Mouse (Mus musculus) kidney, postnatal 0 days (tissue): ENCODE measurements at regions not wholly inside any gene's neighbourhood (a gene's known extent, or its start where the extent isn't known, plus 50 kb on each side); places are given as distances from the start of the nearest gene placed in this dataset.

ENCODE experiments used
- ATAC-seq: fragments of 200-750 bp; cut with Nextera tagmentation; replicated peaks from 2 replicates; pipeline ENCODE4 v1.8.0; 2017; ENCODE audit warnings: low read depth, moderate number of reproducible peaks, moderate TSS enrichment, moderate library complexity; ENCODE audit not compliant: low FRiP score
- DNase-seq: peaks from one replicate; pipeline ENCODE4 v3.0.0-alpha.2; 2016; ENCODE audit warnings: low spot score
- H3K27ac ChIP-seq: fragments of 300-500 bp; sonication (generic); 2 replicates; pipeline ENCODE4 v1.5.1; 2014; ENCODE audit warnings: mild to moderate bottlenecking
- H3K27me3 ChIP-seq: fragments of 300-500 bp; sonication (generic); 2 replicates; pipeline ENCODE4 v1.6.1; 2014; ENCODE audit warnings: low read length, mixed read lengths; ENCODE audit not compliant: insufficient read depth
- H3K36me3 ChIP-seq: fragments of 300-500 bp; sonication (generic); 2 replicates; pipeline ENCODE4 v1.6.1; 2014; ENCODE audit warnings: low read length, mixed read lengths; ENCODE audit not compliant: insufficient read depth
- H3K4me1 ChIP-seq: fragments of 300-500 bp; sonication (generic); replicated peaks from 2 replicates; pipeline ENCODE4 v1.6.1; 2014; ENCODE audit warnings: antibody characterized with exemption, low read length, mixed read lengths; ENCODE audit not compliant: insufficient read depth
- H3K4me2 ChIP-seq: fragments of 300-500 bp; sonication (generic); 2 replicates; pipeline ENCODE4 v1.6.1; 2014; ENCODE audit warnings: mild to moderate bottlenecking, low read length, moderate library complexity, mixed read lengths
- H3K4me3 ChIP-seq: fragments of 300-500 bp; sonication (generic); replicated peaks from 2 replicates; pipeline ENCODE4 v1.5.1; 2014; ENCODE audit warnings: low read depth, low read length
- H3K9ac ChIP-seq: fragments of 300-500 bp; sonication (generic); 2 replicates; pipeline ENCODE4 v1.6.1; 2014; ENCODE audit warnings: low read depth, low read length
- H3K9me3 ChIP-seq: fragments of 300-500 bp; sonication (generic); replicated peaks from 2 replicates; pipeline ENCODE4 v1.6.1; 2016; ENCODE audit warnings: low read length, inconsistent platforms, mixed read lengths
- CTCF ChIP-seq: IDR thresholded peaks from 2 replicates; pipeline ENCODE4 v1.5.1; 2016; ENCODE audit warnings: antibody characterized with exemption, low read depth, mild to moderate bottlenecking, moderate library complexity
- WGBS: fragments of 180-500 bp; shearing (Covaris S2); extraction: QIAGEN DNeasy Blood & Tissue Kit; methylation state at CpG from one replicate; pipeline ENCODE4 v1.1.7; 2014; 5-methylcytosine and 5-hydroxymethylcytosine counted together

DNA sequence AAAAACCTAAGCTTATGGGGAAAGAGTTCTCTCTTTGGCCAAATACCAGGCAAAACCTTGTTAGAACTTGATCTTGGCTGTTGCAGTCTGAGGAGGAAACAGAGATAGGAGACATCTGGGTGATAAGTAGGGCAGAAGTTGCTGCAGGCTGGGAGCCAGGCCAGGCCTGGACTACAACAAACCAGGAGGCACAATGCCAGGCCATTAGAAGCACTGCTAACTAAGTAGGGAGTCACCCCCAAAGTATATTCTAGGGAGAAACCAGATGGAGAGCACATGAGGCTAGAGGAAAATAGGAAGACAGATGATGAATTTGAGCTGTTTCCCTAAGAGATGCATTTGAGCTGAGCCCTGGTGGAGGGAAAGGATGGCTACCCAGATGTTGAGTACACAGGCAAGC lies 444.6 kb upstream of the Zfp507 start:
- Histone ChIP-seq H3K9me3 (no peaks in the 10 kb centered on the region), H3K27me3 (no peaks in the 10 kb centered on the region), H3K4me2 (no peak overlapping the region), H3K4me3 (no peak overlapping the region), H3K27ac (no peak overlapping the region), H3K9ac (no peak overlapping the region), H3K36me3 (no peaks in the 10 kb centered on the region), H3K4me1 (no peaks in the 10 kb centered on the region)
- ATAC-seq (no peak), DNase-seq (no peak)
- no peak for TF ChIP-seq CTCF

DNA sequence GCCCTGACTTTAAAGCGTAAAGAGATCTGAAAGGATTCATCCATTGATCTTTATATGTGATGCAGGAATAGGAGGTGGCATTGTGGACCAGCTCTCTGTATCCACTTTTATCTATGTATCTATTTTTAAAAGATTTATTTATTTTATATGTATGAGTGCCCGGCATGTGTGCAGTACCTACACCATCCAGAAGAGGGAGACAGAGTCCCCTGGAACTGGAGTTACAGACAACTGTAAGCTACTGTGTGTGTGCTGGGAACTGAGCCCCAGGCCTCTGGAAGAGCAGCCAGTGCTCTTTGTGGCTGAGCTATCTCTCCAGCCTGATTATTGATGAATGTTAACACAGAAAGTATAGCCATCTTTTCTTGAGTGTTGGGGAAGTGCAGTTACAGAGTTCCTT lies 433.9 kb upstream of the Zfp507 start:
- Histone ChIP-seq H3K9ac (no peak overlapping the region), H3K27ac (no peak overlapping the region), H3K9me3 (no peaks in the 10 kb centered on the region), H3K4me2 (no peak overlapping the region), H3K36me3 (no peaks in the 10 kb centered on the region), H3K27me3 (no peaks in the 10 kb centered on the region), H3K4me3 (no peak overlapping the region), H3K4me1 (no peaks in the 10 kb centered on the region)
- no peak for DNase-seq
- no peak for ATAC-seq
- WGBS: 97% methylated on average over 2 of the region's 2 CpGs
- peak; percentile 33; the same call in 1 of the 2 replicates for TF ChIP-seq CTCF

DNA sequence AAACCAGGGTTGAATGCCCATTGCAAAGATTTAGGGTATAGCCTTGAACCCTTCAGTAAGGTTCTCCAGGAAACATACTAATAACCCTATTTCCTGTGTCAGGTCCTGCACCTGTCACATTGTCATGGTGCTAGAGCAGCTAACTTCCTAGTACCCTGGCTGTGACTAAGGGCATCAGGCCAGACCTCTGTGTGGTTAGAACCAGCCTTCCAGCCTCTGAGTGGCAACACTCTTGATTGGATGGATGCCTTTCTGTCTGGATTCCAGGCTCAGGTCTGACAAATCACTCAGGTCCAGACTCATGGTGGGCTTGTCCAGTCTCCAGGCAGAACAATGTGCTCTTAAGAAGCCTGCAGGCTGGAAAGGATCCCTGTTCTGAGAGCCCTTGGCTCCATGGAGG lies 426.2 kb upstream of the Zfp507 start:
- H3K9ac ChIP-seq: no peak overlapping the region
- no peaks in the 10 kb centered on the region for H3K4me1 ChIP-seq
- no peak for DNase-seq
- no peak overlapping the region for H3K4me2 ChIP-seq
- H3K27me3 ChIP-seq: no peaks in the 10 kb centered on the region
- H3K4me3 ChIP-seq: no peak overlapping the region
- H3K27ac ChIP-seq: no peak overlapping the region
- no peak for ATAC-seq
- no peaks in the 10 kb centered on the region for H3K9me3 ChIP-seq
- no peak for TF ChIP-seq CTCF
- no peaks in the 10 kb centered on the region for H3K36me3 ChIP-seq

DNA sequence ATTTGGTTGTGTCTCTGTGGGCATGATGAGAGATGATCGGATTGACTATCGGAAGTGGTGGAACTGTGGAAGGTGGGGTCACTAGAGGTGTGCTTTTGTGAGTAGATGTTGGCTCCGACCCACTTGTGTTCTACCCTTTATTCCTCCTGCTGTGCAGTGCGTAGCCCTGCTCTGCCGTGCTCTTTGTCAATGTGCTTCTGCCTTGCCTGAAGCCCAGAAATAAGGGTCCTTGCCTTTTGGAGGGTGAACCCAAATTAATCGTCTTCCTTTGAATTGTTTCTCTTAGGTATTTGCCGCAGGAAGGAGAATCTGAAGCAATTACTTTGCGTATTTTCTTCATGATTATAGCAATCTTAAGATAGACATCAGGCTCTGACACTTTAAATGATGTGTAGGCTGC lies 421.6 kb upstream of the Zfp507 start:
- Histone ChIP-seq H3K27ac (no peak overlapping the region), H3K4me3 (no peak overlapping the region), H3K36me3 (no peaks in the 10 kb centered on the region), H3K4me2 (no peak overlapping the region), H3K4me1 (no peaks in the 10 kb centered on the region), H3K27me3 (no peaks in the 10 kb centered on the region), H3K9me3 (no peaks in the 10 kb centered on the region), H3K9ac (no peak overlapping the region)
- TF ChIP-seq CTCF: no peak
- ATAC-seq (no peak), DNase-seq (no peak)
- 97% methylated on average over 8 of the region's 8 CpGs for WGBS

DNA sequence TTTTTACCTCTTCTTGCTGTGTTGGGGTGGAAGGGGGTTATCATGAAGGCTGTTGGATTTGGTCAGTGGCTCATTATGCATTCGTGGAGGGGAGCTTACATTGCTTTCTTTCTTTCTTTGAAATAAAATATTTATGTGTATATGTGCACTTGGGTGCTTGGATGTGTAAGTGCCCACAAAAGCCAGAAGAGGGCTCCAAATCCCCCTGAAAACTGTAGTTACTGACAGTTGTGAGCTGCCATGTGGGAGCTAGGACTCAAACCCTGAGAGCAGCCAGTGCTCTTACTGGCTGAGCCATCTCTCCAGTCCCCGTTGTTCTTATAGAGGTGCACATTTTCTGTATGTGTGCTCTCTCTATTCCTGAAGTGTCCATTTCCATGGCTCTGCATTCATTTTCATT lies 415.6 kb upstream of the Zfp507 start:
- 70% methylated on average over 2 of the region's 2 CpGs for whole genome bisulfite sequencing
- TF ChIP-seq CTCF: peak; percentile 24; the same call in 1 of the 2 replicates
- Histone ChIP-seq H3K27me3 (no peaks in the 10 kb centered on the region), H3K9ac (no peak overlapping the region), H3K9me3 (no peaks in the 10 kb centered on the region), H3K36me3 (no peaks in the 10 kb centered on the region), H3K27ac (no peak overlapping the region), H3K4me1 (no peaks in the 10 kb centered on the region), H3K4me3 (no peak overlapping the region), H3K4me2 (no peak overlapping the region)
- ATAC-seq (no peak), DNase-seq (no peak)

DNA sequence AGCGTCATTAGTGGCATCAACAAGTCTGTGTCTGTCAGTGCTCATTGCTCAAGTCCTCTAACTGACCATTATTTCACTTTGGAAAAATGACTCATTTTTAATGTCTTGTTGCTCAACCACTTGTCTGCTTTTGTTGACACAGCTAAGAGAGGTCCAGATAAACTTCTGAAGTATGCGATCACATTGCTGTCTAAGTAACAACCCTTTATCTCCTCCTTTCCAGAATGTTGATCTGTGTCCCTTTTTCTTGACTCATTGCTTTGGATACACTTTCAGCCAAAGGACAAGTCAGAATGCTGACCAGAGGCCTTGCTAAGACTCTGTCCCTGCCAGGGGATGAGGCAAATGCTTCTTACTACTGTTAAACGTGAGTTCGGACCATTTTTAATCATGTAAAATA lies 407.2 kb upstream of the Zfp507 start:
- Histone ChIP-seq H3K36me3 (no peaks in the 10 kb centered on the region), H3K9ac (no peak overlapping the region), H3K4me3 (no peak overlapping the region), H3K9me3 (no peaks in the 10 kb centered on the region), H3K4me1 (no peaks in the 10 kb centered on the region), H3K4me2 (no peak overlapping the region), H3K27ac (no peak overlapping the region), H3K27me3 (no peaks in the 10 kb centered on the region)
- no peak for TF ChIP-seq CTCF
- no peak for ATAC-seq
- DNase-seq: no peak
- WGBS: 82% methylated on average over 4 of the region's 4 CpGs

DNA sequence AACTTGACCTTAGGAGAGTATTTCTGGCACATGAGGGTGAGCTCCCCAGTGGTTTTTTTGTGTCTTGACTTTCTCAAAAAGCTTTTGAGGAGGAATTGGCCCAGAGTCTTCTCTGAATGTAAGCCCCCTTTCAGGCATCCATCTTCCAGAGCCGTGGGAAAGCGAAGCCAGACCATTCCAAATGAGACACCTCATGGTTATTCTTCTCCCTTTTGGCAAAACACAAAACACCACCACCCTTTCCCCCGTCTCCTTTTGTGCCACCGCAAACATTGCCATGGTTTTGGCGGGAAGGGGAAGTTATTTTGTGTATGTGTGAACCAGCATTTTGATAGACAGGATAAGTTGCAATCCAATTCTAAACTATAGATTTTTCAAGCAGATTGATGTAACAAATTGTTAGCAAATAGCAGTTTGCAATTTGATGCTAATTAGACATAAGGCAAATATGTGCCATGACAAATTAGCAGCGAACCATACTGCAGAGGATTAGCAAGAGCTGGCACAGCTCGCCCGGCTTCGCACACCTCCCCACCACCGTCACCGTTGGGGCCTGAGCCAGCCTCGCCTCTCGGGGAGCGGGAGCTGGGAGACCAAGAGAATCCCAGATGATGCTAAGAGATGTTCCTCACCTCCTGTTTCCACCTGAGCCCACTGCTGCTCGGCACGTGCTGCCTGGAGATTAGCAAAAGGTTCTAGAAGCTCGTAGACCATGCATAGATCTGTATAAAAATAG lies 404.9 kb upstream of the Zfp507 start:
- DNase-seq (no peak), ATAC-seq (no peak)
- H3K9me3 ChIP-seq: no peaks in the 10 kb centered on the region
- WGBS: 95% methylated on average over 17 of the region's 17 CpGs
- H3K27ac ChIP-seq: no peak overlapping the region
- no peak for TF ChIP-seq CTCF
- no peaks in the 10 kb centered on the region for H3K36me3 ChIP-seq
- no peak overlapping the region for H3K9ac ChIP-seq
- no peak overlapping the region for H3K4me3 ChIP-seq
- no peaks in the 10 kb centered on the region for H3K27me3 ChIP-seq
- H3K4me2 ChIP-seq: no peak overlapping the region
- no peaks in the 10 kb centered on the region for H3K4me1 ChIP-seq
